Mouse (Mus musculus): ENCODE measurements around the gene Saa2. TPM values are rescaled to one million over a fixed set of nuclear protein-coding genes. Genes with fewer than 3 reads are reported as not detected.

Gene Saa2
- total and polyA plus RNA-seq, 3 experiments: not detected

DNA sequence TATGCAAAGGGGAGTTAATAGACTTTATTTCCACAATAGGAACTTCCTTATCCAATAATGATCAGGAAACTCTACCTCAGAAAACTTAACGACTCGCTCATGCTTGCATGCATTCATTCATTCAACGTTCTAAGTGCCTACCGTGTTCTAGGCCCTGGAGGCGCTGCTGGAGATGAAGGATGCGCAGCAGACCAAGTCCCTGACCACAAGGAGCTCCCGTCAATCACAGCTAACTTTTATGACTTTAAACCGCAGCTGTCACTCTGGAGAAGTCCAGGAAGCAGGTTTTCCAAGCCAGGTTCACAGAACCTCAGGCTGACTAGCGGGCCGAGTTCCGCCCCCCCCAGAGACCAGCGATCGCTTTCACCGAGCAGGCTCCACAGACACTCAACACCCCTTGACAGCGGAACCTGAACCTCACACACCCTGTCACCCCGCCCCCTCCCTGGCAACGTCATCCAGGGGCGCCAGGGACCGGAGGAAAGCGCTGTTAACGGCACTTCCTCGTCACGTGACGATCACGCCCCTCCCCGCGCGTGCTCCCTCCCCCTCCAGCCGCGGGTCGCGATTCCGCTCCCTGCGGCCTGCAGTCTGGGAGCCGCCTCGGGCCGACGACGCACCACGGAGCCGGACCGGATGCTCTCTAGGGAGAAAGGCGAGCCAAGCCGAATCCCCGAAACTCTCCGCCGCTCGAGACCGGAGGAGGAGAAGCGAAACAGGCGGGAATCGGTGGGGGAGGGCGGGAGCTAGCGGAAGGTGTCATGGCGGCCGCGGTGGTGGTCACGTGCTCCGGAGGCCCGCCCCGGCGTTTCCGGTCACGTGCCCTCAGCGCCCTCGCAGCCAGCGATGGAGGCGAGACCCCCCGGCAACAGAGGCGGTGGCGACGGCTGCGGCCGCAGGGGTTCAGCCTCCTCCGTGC, 44.0 kb downstream of the Saa2 start, which contains the start of the genes Hps5 and Gtf2h1 (continued):
- TF ChIP-seq KAT2A (conservative IDR thresholded peaks at IDR 0.05; ENCODE audit: low read depth, low read length) (peak; percentile 65), HCFC1 (IDR thresholded peaks at IDR 0.05; ENCODE audit: low read depth, low read length) (peak; percentile 90), MAZ (IDR thresholded peaks at IDR 0.05; ENCODE audit: low read depth, low read length) (peak; percentile 98), ZC3H11A (IDR thresholded peaks at IDR 0.05; ENCODE audit: low read depth, low read length) (0 out of 2 replicates have a peak, but pooled peaks have one; percentile 5)

GRCm38 (mm10) chr7:46796206-46796679, 44.7 kb downstream of the Saa2 start:
- H3K4me1 ChIP-seq (ENCODE audit: control insufficient read depth in 1 of 2, insufficient read depth in 2 of 2, low read length in 2 of 2): peaks cover 9 to 15% of the 10 kb centered on the region in 2 experiments
- TF ChIP-seq RCOR1 (IDR thresholded peaks at IDR 0.05; ENCODE audit: low read depth, low read length) (no peak), EP300 (IDR thresholded peaks at IDR 0.05; ENCODE audit: low read depth in 1 of 2, low read length in 2 of 2) (no peak), HCFC1 (IDR thresholded peaks at IDR 0.05; ENCODE audit: low read depth, low read length) (no peak), MYB (IDR thresholded peaks at IDR 0.05; ENCODE audit: low read depth, low read length) (no peak), POLR2A (IDR thresholded peaks at IDR 0.05; ENCODE audit: control insufficient read depth in 1 of 2, insufficient read depth in 1 of 2, low read depth in 1 of 2, low read length in 2 of 2, poor library complexity in 1 of 2) (peak in 1 of 2 experiments; percentile 67; a peak in 1 of 4 replicates), TBP (IDR thresholded peaks at IDR 0.05; ENCODE audit: low read depth, low read length) (0 out of 2 replicates have a peak, but pooled peaks have one; percentile 11), E2F4 (IDR thresholded peaks at IDR 0.05; ENCODE audit: borderline replicate concordance, low read depth, low read length) (no peak), UBTF (IDR thresholded peaks at IDR 0.05; ENCODE audit: borderline replicate concordance, insufficient read depth, low read depth, low read length) (0 out of 2 replicates have a peak, but pooled peaks have one; percentile 66), MAZ (IDR thresholded peaks at IDR 0.05; ENCODE audit: low read depth, low read length) (no peak), KAT2A (conservative IDR thresholded peaks at IDR 0.05; ENCODE audit: low read depth, low read length) (0 out of 2 replicates have a peak, but pooled peaks have one; percentile 6), CTCF (IDR thresholded peaks at IDR 0.05 in 2 of 3, conservative IDR thresholded peaks at IDR 0.05 in 1 of 3; ENCODE audit: control insufficient read depth in 1 of 3, insufficient read depth in 1 of 3, low read depth in 2 of 3, low read length in 3 of 3, poor library complexity in 1 of 3, severe bottlenecking in 1 of 3) (no peak), ZMIZ1 (IDR thresholded peaks at IDR 0.05; ENCODE audit: low read depth, low read length) (no peak), SMC3 (IDR thresholded peaks at IDR 0.05; ENCODE audit: low read depth, low read length) (no peak), SIN3A (IDR thresholded peaks at IDR 0.05; ENCODE audit: low read length) (peak; percentile 29; the same call in 1 of the 2 replicates)
- H3K9ac ChIP-seq (ENCODE audit: control insufficient read depth, low read depth, low read length, poor library complexity, severe bottlenecking): peak overlapping the region; percentile 95
- no peak for DNase-seq (ENCODE audit: low read depth, low spot score)
- peaks cover 47% of the 10 kb centered on the region for H3K79me2 ChIP-seq (ENCODE audit: control insufficient read depth, insufficient read depth, low read length, poor library complexity)
- no peaks in the 10 kb centered on the region for H3K27me3 ChIP-seq (ENCODE audit: control insufficient read depth in 1 of 2, insufficient read depth in 2 of 2, low read length in 2 of 2)
- no peaks in the 10 kb centered on the region for H3K9me3 ChIP-seq (replicated peaks; ENCODE audit: insufficient read depth, low read length)
- peak overlapping the region; percentile 73 for H3K27ac ChIP-seq (ENCODE audit: control insufficient read depth, low read depth, low read length)
- H3K36me3 ChIP-seq (ENCODE audit: control insufficient read depth in 1 of 2, insufficient read depth in 2 of 2, low read length in 2 of 2): peaks cover 22 to 34% of the 10 kb centered on the region in 2 experiments
- peak overlapping the region; percentile 85 to 94 for H3K4me3 ChIP-seq (ENCODE audit: control insufficient read depth in 1 of 2, insufficient read depth in 1 of 2, low read depth in 2 of 2, low read length in 2 of 2)

Measured in MEL (cell line).